Mouse (Mus musculus) intestine, postnatal 0 days (tissue): Measurements from ENCODE around the gene Bmp2. TPM values are rescaled to one million over a fixed set of nuclear protein-coding genes. Genes with fewer than 3 reads are reported as not detected.

Experiments
- ATAC-seq: fragments of 200-750 bp; cut with Nextera tagmentation; 2 replicates; pipeline ENCODE4 v1.8.0; 2017; ENCODE audit warnings: mild to moderate bottlenecking, moderate TSS enrichment, moderate library complexity
- H3K27ac ChIP-seq: fragments of 300-500 bp; sonication (generic); 2 replicates; pipeline ENCODE4 v1.5.1; 2014; ENCODE audit warnings: mild to moderate bottlenecking, low read depth, low read length, moderate library complexity
- H3K27me3 ChIP-seq: fragments of 300-500 bp; sonication (generic); replicated peaks from 2 replicates; pipeline ENCODE4 v1.6.1; 2014; ENCODE audit warnings: low read length, mixed read lengths; ENCODE audit not compliant: control insufficient read depth, insufficient read depth
- H3K36me3 ChIP-seq: fragments of 300-500 bp; sonication (generic); 2 replicates; pipeline ENCODE4 v1.6.1; 2014; ENCODE audit warnings: mild to moderate bottlenecking, moderate library complexity; ENCODE audit not compliant: control insufficient read depth, insufficient read depth
- H3K4me1 ChIP-seq: fragments of 300-500 bp; sonication (generic); replicated peaks from 2 replicates; pipeline ENCODE4 v1.6.1; 2014; ENCODE audit warnings: antibody characterized with exemption, low read length, mixed read lengths; ENCODE audit not compliant: control insufficient read depth, insufficient read depth
- H3K4me2 ChIP-seq: fragments of 300-500 bp; sonication (generic); replicated peaks from 2 replicates; pipeline ENCODE4 v1.6.1; 2014; ENCODE audit warnings: low read depth, mild to moderate bottlenecking, moderate library complexity
- H3K4me3 ChIP-seq: fragments of 300-500 bp; sonication (generic); 2 replicates; pipeline ENCODE4 v1.5.1; 2014; ENCODE audit warnings: low read depth, low read length
- H3K9ac ChIP-seq: fragments of 300-500 bp; sonication (generic); 2 replicates; pipeline ENCODE4 v1.6.1; 2014; ENCODE audit warnings: mild to moderate bottlenecking, low read depth, low read length
- H3K9me3 ChIP-seq: fragments of 300-500 bp; sonication (generic); 2 replicates; pipeline ENCODE4 v1.6.1; 2016; ENCODE audit warnings: mixed run types; ENCODE audit not compliant: control insufficient read depth
- CTCF ChIP-seq: sonication (generic); IDR thresholded peaks from 2 replicates; pipeline ENCODE4 v1.5.1; 2016; ENCODE audit warnings: low read depth, mild to moderate bottlenecking, control low read depth, antibody characterized with exemption, moderate library complexity
- WGBS: fragments of 180-500 bp; shearing (Covaris S2); extraction: QIAGEN DNeasy Blood & Tissue Kit; methylation state at CpG from one replicate; pipeline ENCODE4 v1.1.7; 2014; 5-methylcytosine and 5-hydroxymethylcytosine counted together
- microRNA-seq: library from miRNA; unstranded; fragments of <30 nt; microRNA quantifications from one replicate; pipeline ENCODE4, GENCODE M21; 2016
- polyA plus RNA-seq: library from polyadenylated mRNA; unstranded; fragments of >200 nt; fragmentation: Nextera tagmentation; extraction: Ambion mirVana; gene quantifications from 2 replicates; pipeline ENCODE4 v1.2.1, GENCODE M21; 2015

Gene Bmp2
- polyA plus RNA-seq, 1 experiment from 2014 or later = 11.6 TPM

- Histone ChIP-seq H3K36me3 (no peaks in the 10 kb centered on the region; the same call in 1 of the 2 replicates), H3K4me3 (peak overlapping the region; percentile 75), H3K9me3 (no peaks in the 10 kb centered on the region), H3K27me3 (no peaks in the 10 kb centered on the region), H3K9ac (peak overlapping the region; percentile 60), H3K27ac (peak overlapping the region; percentile 46), H3K4me2 (peak overlapping the region; percentile 93), H3K4me1 (no peaks in the 10 kb centered on the region)
- WGBS = under 1% methylated on average over 55 of the region's 55 CpGs
- ATAC-seq = peak; percentile 84
- TF ChIP-seq CTCF = no peak
Measured at GRCm38 (mm10) chr2:133554286-133555021, 2.5 kb downstream of the Bmp2 start.

GRCm38 (mm10) chr2:133564248-133564886 lies 12.4 kb downstream of the Bmp2 start:
- ATAC-seq = 0 out of 2 replicates have a peak, but pooled peaks have one; percentile 56
- Histone ChIP-seq H3K4me1 (no peaks in the 10 kb centered on the region), H3K36me3 (peaks cover 20% of the 10 kb centered on the region; the same call in 1 of the 2 replicates), H3K9me3 (no peaks in the 10 kb centered on the region), H3K27ac (no peak overlapping the region), H3K4me2 (no peak overlapping the region), H3K9ac (no peak overlapping the region), H3K4me3 (no peak overlapping the region), H3K27me3 (no peaks in the 10 kb centered on the region)
- TF ChIP-seq CTCF = no peak
- 56% methylated on average over 10 of the region's 10 CpGs for WGBS

GRCm38 (mm10) chr2:133565424-133565823 lies 13.5 kb downstream of the Bmp2 start:
- peaks cover 20% of the 10 kb centered on the region; the same call in 1 of the 2 replicates for H3K36me3 ChIP-seq
- no peaks in the 10 kb centered on the region for H3K9me3 ChIP-seq
- no peak overlapping the region for H3K27ac ChIP-seq
- H3K9ac ChIP-seq = no peak overlapping the region
- ATAC-seq = no peak
- H3K27me3 ChIP-seq = no peaks in the 10 kb centered on the region
- H3K4me2 ChIP-seq = no peak overlapping the region
- WGBS = 82% methylated on average over 5 of the region's 5 CpGs
- H3K4me1 ChIP-seq = no peaks in the 10 kb centered on the region
- H3K4me3 ChIP-seq = no peak overlapping the region
- TF ChIP-seq CTCF = no peak

DNA sequence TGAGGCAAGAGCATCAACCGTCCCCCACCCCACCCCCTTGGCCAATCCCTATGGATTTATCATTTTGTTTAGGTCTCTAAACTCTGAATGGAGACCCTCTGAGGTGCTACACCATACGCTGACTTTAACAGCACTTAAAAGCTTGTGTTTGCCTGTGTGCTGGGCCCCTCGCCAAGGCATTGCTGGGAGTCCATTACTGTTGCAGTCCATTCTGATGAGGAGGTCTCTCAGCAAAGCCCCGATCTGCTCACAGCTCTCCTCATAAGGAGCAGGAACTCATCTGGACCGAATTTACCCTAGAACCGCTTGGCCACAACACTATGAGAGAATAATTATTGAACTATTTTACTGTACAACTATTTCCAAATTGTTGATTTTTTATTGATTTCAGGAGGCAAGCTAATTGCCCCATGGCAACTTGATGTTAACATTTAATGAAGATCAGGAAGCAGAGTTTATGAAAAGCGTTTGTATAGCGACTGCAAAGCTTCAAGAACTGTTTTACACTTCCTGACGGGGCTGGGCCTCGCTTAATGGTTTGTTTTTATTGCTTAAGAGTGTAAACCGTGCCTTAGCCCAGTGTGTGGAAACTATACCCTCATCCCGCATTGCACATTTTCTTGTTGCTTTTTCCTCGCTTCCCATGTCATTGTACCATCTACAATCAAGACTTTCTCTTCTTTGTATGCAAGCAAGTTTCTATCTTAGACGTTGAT lies 14.2 kb downstream of the Bmp2 start:
- no peaks in the 10 kb centered on the region for H3K27me3 ChIP-seq
- no peaks in the 10 kb centered on the region for H3K9me3 ChIP-seq
- TF ChIP-seq CTCF = no peak
- no peak overlapping the region for H3K9ac ChIP-seq
- WGBS = 40% methylated on average over 14 of the region's 14 CpGs
- H3K4me3 ChIP-seq = no peak overlapping the region
- no peak; the same call in 1 of the 2 replicates for ATAC-seq
- peaks cover 15% of the 10 kb centered on the region; the same call in 1 of the 2 replicates for H3K36me3 ChIP-seq
- no peaks in the 10 kb centered on the region for H3K4me1 ChIP-seq
- no peak overlapping the region for H3K27ac ChIP-seq
- H3K4me2 ChIP-seq = peak overlapping the region; percentile 2; the same call in 1 of the 2 replicates

DNA sequence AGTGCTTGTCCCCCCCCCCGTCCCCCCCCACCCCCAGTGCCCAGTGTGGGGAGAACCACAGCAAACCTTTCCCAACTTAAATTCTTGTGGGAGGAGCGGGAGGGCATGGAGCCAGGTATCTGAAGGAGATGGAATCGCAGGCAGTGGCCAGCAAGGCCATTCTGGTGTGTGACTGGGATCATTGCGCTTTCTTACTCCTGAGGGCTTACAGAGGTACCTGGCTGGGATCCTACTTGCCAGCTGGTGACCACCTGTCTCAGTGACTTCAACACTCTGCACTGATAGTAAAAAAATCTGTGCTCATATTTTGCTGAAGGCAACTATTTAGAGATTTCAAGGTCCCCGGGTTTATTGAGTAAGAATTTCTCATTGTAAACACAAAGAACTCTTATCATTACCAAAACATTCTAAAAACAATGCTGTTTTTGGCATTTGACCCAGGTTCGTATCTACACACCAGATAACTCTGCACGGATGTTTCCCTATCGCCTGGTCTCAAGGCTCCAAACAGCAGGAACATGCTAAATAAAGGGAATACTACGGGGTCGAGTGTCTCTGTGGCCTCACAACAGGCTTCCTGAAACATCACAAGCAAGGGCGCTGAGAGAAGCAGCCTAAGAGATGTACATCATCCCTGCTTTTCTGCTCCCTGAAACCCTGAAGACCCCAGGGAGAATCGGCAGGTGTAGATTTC lies 39.8 kb downstream of the Bmp2 start:
- Histone ChIP-seq H3K27me3 (no peaks in the 10 kb centered on the region), H3K4me1 (no peaks in the 10 kb centered on the region), H3K9me3 (no peaks in the 10 kb centered on the region), H3K36me3 (no peaks in the 10 kb centered on the region), H3K9ac (no peak overlapping the region), H3K27ac (no peak overlapping the region), H3K4me3 (no peak overlapping the region), H3K4me2 (no peak overlapping the region)
- no peak for ATAC-seq
- no peak for TF ChIP-seq CTCF
- 52% methylated on average over 12 of the region's 12 CpGs for WGBS

Small RNAs within 50 kb of the gene (microRNA-seq; reads per million reads assigned to microRNA genes)
- not detected for gene Mir3090
